Mouse (Mus musculus) kidney, postnatal 25 days (tissue): Measurements from ENCODE around the gene Il3ra.

Source experiments
- DNase-seq, 2 experiments: peaks; one replicate each; pipeline ENCODE4 v3.0.0; 2021; ENCODE audit warnings: mixed read lengths in 2 of 2

Il3ra gene

DNA sequence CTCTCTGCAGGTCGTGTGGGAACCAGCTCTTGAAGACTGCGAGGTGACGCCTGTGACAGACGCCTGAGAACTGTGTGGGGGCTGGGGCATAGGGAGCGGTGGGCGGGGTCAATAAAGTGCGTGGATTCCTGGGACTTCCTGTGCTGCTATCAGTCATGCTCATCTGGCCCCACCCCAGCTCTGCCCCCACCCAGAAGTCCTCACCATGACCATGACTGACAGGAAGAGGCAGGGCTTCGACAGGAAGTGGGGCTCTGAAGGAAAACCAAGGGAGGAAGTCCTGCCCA, 9.2 kb downstream of the Il3ra start:
- no peak for DNase-seq

DNA sequence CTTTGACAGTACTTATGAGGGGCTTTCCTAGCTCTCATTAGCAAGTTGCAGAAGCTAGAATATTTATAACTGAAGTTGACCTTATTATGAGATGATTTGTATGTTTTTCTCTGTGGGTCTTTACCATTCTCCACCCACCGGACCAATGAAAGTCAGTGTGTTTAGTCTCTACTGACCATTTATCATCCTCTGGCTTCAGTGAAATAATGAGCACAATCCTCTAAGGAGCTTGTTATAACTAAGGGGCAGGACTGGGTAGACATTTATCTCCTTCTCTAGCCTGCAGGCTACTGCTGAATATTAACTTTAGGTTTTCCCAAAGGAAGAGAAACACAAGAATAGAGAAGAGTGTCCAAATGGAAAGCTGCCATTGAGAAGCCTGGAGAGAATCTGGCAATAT, 49.5 kb downstream of the Il3ra start:
- DNase-seq: no peak

DNA sequence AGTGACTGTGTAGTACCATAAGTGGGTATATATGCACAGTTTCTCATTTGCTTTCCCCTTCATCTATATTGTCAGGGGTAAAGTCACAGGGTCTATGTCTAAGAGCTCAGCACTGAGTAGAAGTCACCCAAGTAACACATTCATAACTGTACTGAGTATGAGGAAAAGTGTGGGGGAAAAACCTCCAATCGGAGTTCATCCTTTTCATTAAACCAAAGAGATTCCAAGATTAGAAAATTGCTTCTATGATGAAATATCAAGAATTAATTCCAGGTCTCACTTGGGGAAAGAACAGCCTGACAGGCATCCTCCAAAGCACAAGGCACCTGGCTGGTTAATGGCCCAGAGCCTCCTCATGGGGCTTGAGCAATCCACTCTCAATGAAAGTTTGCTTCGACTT, 54.9 kb downstream of the Il3ra start, which contains the start of gene Olfr721-ps1:
Olfr721-ps1 (plus strand) TSS at position 301 of the 400 bp plus-strand sequence.
- no peak for DNase-seq
